Mouse (Mus musculus): ENCODE measurements around the gene Zbtb25. TPM values are rescaled to one million over a fixed set of nuclear protein-coding genes. Genes with fewer than 3 reads are reported as not detected.

Gene Zbtb25
- polyA plus RNA-seq, 1 experiment from 2014 or later = 9.4 TPM

DNA sequence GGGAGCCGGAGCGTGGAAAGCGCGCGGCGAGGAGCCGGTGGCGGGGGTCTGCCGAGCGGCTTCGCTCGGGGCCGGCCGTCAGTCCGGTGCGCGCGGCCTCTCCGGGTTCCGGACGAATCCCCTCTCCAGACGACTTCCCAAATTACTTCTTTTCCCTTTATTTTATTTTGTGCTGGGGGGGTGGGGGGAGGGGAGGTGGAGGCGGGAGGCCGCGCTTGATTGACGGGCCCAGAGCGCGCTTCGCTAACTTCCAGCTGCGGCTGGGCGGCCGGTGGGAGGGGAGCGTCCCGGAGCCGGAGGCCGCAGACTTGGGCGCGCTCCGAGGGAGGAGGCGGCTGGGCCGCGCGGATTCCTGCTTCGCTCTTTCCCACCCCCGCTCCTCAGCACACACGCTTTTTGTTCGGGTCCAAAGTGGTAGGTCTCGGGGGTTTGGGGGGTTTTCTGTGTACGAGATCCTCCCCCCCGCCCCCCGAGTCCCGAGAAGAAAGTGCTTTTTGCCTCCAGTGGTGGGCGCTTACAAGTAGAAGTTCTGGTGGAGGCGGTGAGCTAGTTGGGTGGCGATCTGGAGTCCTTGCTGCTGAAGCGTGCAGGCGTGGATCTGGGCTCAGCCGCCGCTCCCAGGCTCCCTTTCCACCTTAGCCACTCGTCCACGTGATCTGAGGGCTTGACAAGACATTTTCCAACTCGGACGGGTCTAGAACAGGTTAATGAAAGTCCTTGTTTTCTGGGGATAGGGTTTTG is 1.6 kb upstream of the Zbtb25 start:
- Histone ChIP-seq H3K27ac (ENCODE audit: low read length) (peak overlapping the region; percentile 100), H3K4me3 (ENCODE audit: low read length) (peak overlapping the region; percentile 99), H3K9me3 (ENCODE audit: control insufficient read depth, low read length) (no peaks in the 10 kb centered on the region), H3K4me2 (ENCODE audit: low read depth, low read length) (peak overlapping the region; percentile 81), H3K4me1 (ENCODE audit: control insufficient read depth, insufficient read depth, low read length) (peaks cover 31% of the 10 kb centered on the region), H3K36me3 (ENCODE audit: control insufficient read depth, insufficient read depth, low read length) (no peaks in the 10 kb centered on the region), H3K27me3 (replicated peaks; ENCODE audit: control insufficient read depth, insufficient read depth, low read length) (no peaks in the 10 kb centered on the region), H3K9ac (ENCODE audit: low read depth, low read length) (peak overlapping the region; percentile 99)
- ATAC-seq = peak; percentile 68
- WGBS = under 1% methylated on average over 63 of the region's 63 CpGs

DNA sequence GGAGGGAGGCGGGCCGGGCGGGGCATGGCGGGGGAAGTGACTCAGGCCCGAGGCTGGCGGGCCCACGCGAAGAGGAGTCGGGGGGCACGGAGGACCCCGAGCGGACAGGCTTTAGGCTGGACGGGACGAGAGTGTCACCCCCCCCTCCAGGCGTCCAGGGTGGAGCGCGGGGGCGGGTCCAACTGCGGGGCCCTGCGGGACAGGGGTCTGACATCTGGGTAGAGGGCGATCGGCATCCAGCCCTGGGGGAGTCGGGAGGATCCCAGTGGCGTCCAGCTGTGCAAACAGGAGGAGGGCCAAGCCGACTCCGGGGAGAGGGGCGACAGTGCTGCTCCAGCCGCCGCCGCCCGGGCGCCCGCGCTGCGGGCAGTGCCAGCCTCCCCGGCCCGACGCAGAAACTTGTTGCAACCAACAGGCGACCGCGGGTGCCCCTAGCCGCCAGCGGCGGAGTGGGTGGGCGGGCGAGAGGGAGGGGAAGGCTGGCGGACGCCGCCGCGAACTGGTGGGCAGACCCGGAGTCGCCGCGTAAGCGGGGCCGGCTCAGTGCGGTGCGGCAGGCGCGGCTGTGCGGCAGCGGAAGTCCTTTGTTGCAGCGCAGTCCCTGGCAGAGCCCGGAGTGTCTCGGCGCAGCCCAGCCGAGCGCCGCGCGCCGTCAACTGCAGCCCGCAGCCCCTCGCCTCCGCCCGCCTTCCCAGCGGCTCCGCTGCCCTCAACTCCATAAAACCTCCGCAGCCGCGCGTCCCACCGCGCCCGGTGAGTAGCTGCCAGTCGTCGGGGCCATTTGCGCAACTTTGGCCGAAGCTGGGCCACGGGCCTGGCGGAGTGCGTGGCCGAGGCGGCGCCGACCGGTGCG is 802 bp upstream of the Zbtb25 start, which contains the start of gene Zbtb1:
TSS of gene Zbtb1 (plus strand) at position 289 of the 853 bp plus-strand sequence.
- Histone ChIP-seq H3K27me3 (replicated peaks; ENCODE audit: control insufficient read depth, insufficient read depth, low read length) (no peaks in the 10 kb centered on the region), H3K9ac (ENCODE audit: low read depth, low read length) (peak within 1 kb of the TSS; percentile 99), H3K27ac (ENCODE audit: low read length) (peak within 1 kb of the TSS; percentile 100), H3K36me3 (ENCODE audit: control insufficient read depth, insufficient read depth, low read length) (no peaks in the 10 kb centered on the region), H3K9me3 (ENCODE audit: control insufficient read depth, low read length) (no peaks in the 10 kb centered on the region), H3K4me2 (ENCODE audit: low read depth, low read length) (peak within 1 kb of the TSS; percentile 81), H3K4me3 (ENCODE audit: low read length) (peak within 1 kb of the TSS; percentile 99), H3K4me1 (ENCODE audit: control insufficient read depth, insufficient read depth, low read length) (peaks cover 31% of the 10 kb centered on the region)
- peak; percentile 60 for ATAC-seq
- WGBS = under 1% methylated on average over 96 of the region's 99 CpGs

DNA sequence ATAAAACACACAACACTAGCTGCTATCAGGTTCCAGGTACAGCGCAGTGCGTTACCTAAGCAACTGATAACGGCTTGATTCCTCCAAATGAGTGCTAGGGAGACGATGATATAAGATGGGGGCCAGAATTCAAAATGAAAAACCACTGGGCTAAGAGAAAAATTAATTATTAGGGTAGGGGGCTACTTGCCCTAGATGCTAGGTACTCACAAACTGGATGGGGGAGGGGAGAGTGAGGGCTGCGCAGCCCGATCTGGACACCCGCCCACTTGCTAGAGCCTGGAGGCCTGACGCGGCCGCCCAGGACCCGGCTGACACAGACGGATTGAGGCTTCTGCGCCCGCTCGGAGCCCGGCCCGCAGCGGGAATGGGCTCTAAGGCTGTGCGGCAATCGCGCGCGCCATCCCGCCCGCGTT is 604 bp downstream of the Zbtb25 start:
- no peaks in the 10 kb centered on the region for H3K27me3 ChIP-seq (replicated peaks; ENCODE audit: control insufficient read depth, insufficient read depth, low read length)
- H3K9me3 ChIP-seq (ENCODE audit: control insufficient read depth, low read length) = no peaks in the 10 kb centered on the region
- H3K36me3 ChIP-seq (ENCODE audit: control insufficient read depth, insufficient read depth, low read length) = no peaks in the 10 kb centered on the region
- peak overlapping the region; percentile 99 for H3K9ac ChIP-seq (ENCODE audit: low read depth, low read length)
- H3K4me1 ChIP-seq (ENCODE audit: control insufficient read depth, insufficient read depth, low read length) = peaks cover 31% of the 10 kb centered on the region
- peak overlapping the region; percentile 100 for H3K27ac ChIP-seq (ENCODE audit: low read length)
- peak overlapping the region; percentile 81 for H3K4me2 ChIP-seq (ENCODE audit: low read depth, low read length)
- WGBS = under 1% methylated on average over 26 of the region's 26 CpGs
- peak; percentile 41 for ATAC-seq
- peak overlapping the region; percentile 99 for H3K4me3 ChIP-seq (ENCODE audit: low read length)

DNA sequence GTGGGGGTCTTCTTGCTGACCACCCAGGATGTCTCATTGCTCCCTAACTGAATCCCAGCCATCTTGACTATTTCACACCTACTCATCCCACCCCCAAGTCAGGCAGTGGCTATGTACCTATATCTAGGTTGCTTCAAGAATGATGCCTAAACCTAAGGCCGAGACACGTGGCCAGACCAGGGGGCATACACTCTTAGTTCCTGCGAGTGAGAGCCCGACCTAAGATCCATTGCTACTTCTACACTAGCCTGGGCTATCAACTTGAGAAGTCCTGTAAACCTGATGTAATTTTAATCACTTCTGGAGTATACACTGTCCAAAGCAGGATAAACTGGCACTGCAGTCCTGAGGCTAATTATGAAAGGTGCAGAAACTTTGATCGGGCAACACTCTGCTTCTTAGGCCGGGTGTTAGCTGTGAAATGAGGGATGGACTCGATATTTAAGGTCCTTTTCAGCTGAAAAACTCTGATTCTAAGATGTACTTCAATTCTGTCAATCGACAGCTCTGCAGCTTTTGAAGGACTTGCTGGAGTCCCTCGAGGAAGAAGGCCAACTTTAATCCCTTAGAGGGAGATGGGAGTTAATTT is 1.1 kb downstream of the Zbtb25 start:
- Histone ChIP-seq H3K27me3 (replicated peaks; ENCODE audit: control insufficient read depth, insufficient read depth, low read length) (no peaks in the 10 kb centered on the region), H3K36me3 (ENCODE audit: control insufficient read depth, insufficient read depth, low read length) (no peaks in the 10 kb centered on the region), H3K27ac (ENCODE audit: low read length) (peak overlapping the region; percentile 100), H3K4me2 (ENCODE audit: low read depth, low read length) (peak overlapping the region; percentile 81), H3K4me1 (ENCODE audit: control insufficient read depth, insufficient read depth, low read length) (peaks cover 31% of the 10 kb centered on the region), H3K9ac (ENCODE audit: low read depth, low read length) (peak overlapping the region; percentile 99), H3K9me3 (ENCODE audit: control insufficient read depth, low read length) (no peaks in the 10 kb centered on the region), H3K4me3 (ENCODE audit: low read length) (peak overlapping the region; percentile 99)
- WGBS = 12% methylated on average over 9 of the region's 9 CpGs
- ATAC-seq = no peak

DNA sequence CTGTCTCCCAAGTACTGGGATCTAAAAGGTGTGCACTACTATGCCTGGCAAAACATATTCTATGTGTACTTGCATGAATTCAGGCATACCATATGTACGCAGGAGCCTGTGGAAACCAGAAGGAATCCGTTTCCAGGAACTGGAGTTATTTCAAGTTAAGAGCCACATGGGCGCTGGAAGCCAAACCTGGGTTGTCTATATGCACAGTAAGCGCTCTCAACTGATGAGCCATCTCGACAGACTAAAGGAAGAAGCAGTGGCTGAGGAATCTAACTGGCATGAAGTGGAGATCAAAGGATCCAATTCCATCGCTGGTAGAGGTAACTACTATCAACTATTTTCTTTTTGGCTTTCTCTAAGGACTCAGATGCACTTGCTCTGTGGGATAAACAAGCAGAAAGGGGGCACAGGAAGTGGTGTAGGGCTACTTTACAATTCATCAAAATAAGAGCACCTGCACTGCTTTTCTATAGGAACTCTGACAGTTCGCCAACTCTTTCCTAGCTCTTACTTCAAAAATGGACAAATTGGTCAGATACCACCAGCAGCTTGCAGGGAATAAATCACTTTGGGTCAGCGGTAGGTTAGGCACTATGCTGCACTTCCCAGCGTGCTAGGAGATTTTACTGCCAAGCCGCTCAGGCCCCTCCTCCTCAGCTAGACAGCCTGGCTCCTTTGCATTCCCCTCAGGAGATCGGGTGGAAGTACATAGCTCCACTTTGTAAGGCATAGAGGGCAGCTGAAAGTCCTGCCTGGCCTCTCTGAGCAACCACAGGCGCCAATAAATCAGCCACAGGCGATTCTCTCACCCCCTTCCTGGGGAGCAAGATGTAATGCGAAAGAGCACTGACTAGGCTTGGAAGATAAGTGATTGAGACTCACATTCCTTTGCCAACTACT is 2.1 kb downstream of the Zbtb25 start:
- Histone ChIP-seq H3K4me3 (ENCODE audit: low read length) (peak overlapping the region; percentile 22), H3K9me3 (ENCODE audit: control insufficient read depth, low read length) (no peaks in the 10 kb centered on the region), H3K4me2 (ENCODE audit: low read depth, low read length) (peak overlapping the region; percentile 81), H3K36me3 (ENCODE audit: control insufficient read depth, insufficient read depth, low read length) (no peaks in the 10 kb centered on the region), H3K4me1 (ENCODE audit: control insufficient read depth, insufficient read depth, low read length) (peaks cover 23% of the 10 kb centered on the region), H3K27ac (ENCODE audit: low read length) (peak overlapping the region; percentile 17), H3K27me3 (replicated peaks; ENCODE audit: control insufficient read depth, insufficient read depth, low read length) (no peaks in the 10 kb centered on the region), H3K9ac (ENCODE audit: low read depth, low read length) (peak overlapping the region; percentile 44; the same call in 1 of the 2 replicates)
- WGBS = 23% methylated on average over 14 of the region's 14 CpGs
- no peak for ATAC-seq

DNA sequence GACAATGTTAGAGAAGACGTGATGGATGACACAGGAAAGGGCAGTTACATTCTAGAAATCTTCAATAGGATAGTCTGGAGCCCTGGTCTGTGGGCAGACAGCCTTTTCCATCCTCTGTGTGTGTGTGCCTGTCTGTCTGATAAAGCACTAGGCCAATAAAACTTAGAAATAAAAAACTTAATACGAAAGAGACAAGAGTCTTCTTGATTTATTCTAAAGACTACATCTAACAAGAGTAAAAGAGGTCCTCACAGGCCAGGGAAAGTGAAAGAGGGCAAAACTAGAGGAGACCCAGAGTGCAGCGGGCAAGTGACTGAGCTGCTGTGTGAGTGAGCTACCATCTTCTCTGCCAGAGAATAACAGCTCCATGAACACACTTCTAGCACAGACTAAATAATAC is 3.1 kb downstream of the Zbtb25 start:
- Histone ChIP-seq H3K9ac (ENCODE audit: low read depth, low read length) (no peak overlapping the region), H3K4me2 (ENCODE audit: low read depth, low read length) (no peak overlapping the region), H3K4me1 (ENCODE audit: control insufficient read depth, insufficient read depth, low read length) (peaks cover 17% of the 10 kb centered on the region), H3K27me3 (replicated peaks; ENCODE audit: control insufficient read depth, insufficient read depth, low read length) (no peaks in the 10 kb centered on the region), H3K9me3 (ENCODE audit: control insufficient read depth, low read length) (no peaks in the 10 kb centered on the region), H3K27ac (ENCODE audit: low read length) (no peak overlapping the region), H3K36me3 (ENCODE audit: control insufficient read depth, insufficient read depth, low read length) (no peaks in the 10 kb centered on the region), H3K4me3 (ENCODE audit: low read length) (no peak overlapping the region)
- 77% methylated on average over 3 of the region's 3 CpGs for WGBS
- no peak for ATAC-seq

DNA sequence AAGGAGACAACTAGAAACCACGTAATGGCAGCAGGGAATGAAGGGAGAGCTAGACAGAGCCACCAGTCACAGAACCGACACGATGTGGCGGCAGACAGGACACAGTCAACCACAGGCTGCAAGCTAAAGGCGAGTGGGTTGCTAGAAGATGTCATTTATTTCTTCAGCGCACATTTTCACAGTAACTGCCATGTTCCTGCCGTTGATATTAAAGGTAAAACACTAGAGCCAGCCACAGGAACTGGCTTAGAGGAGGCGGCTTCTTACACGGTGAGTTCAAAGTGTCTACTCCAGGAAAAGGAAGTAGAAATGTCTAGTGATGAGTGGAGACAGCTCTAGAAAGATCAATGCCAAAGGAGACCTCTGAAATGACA is 7.1 kb downstream of the Zbtb25 start:
- WGBS = 77% methylated on average over 9 of the region's 9 CpGs
- H3K4me1 ChIP-seq (ENCODE audit: control insufficient read depth, insufficient read depth, low read length) = peaks cover 6% of the 10 kb centered on the region
- H3K27ac ChIP-seq (ENCODE audit: low read length) = no peak overlapping the region
- H3K36me3 ChIP-seq (ENCODE audit: control insufficient read depth, insufficient read depth, low read length) = no peaks in the 10 kb centered on the region
- H3K9ac ChIP-seq (ENCODE audit: low read depth, low read length) = no peak overlapping the region
- no peak overlapping the region for H3K4me2 ChIP-seq (ENCODE audit: low read depth, low read length)
- no peaks in the 10 kb centered on the region for H3K9me3 ChIP-seq (ENCODE audit: control insufficient read depth, low read length)
- H3K27me3 ChIP-seq (replicated peaks; ENCODE audit: control insufficient read depth, insufficient read depth, low read length) = no peaks in the 10 kb centered on the region
- H3K4me3 ChIP-seq (ENCODE audit: low read length) = no peak overlapping the region
- no peak for ATAC-seq

DNA sequence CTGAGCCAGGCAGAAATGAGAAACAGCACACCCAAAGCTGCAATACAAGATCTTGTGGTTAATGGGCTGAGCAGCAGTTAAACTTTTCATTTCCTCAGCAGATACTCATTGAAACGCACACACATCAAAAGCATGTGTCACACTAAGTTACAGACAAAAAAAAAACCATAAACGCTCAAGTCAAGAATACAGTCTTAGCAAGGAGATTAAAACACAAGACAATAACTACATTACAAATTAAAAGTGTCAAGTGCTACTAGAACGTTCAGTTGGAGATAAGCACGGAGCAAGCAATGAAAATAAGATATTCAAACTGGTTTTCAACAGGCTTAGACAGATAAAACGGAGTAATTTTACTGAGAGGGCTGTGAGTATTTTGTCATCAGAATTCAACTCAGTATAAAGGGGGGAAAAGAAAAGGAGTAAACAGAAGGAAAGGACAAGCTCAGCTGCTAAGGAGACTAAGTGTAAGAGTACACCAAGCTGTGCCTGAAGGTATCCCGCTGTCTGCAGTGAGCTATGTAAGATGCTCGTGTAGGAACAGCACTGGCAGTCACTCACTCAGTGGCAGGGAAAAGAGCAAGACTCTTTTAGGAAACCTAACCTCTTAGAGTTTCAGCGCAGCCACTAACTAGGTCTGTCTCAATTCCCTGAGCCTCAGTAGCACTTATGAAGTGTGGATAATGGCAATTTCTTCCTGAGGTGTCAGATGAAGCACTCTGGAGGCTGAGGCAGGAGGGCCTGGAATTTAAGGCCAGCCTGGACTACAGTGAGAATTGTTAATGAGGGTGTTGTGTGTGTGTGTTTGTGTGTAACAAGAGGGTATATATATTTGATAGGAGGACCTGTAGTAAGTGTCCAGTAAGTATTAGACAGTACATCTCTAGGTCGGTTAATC is 7.7 kb downstream of the Zbtb25 start:
- no peak overlapping the region for H3K4me2 ChIP-seq (ENCODE audit: low read depth, low read length)
- H3K4me3 ChIP-seq (ENCODE audit: low read length) = no peak overlapping the region
- no peak for ATAC-seq
- no peaks in the 10 kb centered on the region for H3K36me3 ChIP-seq (ENCODE audit: control insufficient read depth, insufficient read depth, low read length)
- WGBS = 72% methylated on average over 9 of the region's 9 CpGs
- no peaks in the 10 kb centered on the region for H3K27me3 ChIP-seq (replicated peaks; ENCODE audit: control insufficient read depth, insufficient read depth, low read length)
- no peaks in the 10 kb centered on the region for H3K9me3 ChIP-seq (ENCODE audit: control insufficient read depth, low read length)
- H3K9ac ChIP-seq (ENCODE audit: low read depth, low read length) = no peak overlapping the region
- H3K4me1 ChIP-seq (ENCODE audit: control insufficient read depth, insufficient read depth, low read length) = no peaks in the 10 kb centered on the region
- no peak overlapping the region for H3K27ac ChIP-seq (ENCODE audit: low read length)
